Mouse (Mus musculus) olfactory bulb, adult 2 months (tissue): Measurements from ENCODE around the gene Car4.

Experiments used
- CTCF ChIP-seq: fragments of 200-500 bp; IDR thresholded peaks from 2 replicates; pipeline ENCODE4 v1.5.1; 2012; ENCODE audit warnings: low read depth, mild to moderate bottlenecking, low read length, moderate library complexity; ENCODE audit not compliant: insufficient read depth
- POLR2A ChIP-seq: fragments of 200-500 bp; IDR thresholded peaks from 2 replicates; pipeline ENCODE4 v1.6.1; 2012; ENCODE audit warnings: mild to moderate bottlenecking, low read depth, low read length, moderate library complexity; ENCODE audit not compliant: insufficient read depth

DNA sequence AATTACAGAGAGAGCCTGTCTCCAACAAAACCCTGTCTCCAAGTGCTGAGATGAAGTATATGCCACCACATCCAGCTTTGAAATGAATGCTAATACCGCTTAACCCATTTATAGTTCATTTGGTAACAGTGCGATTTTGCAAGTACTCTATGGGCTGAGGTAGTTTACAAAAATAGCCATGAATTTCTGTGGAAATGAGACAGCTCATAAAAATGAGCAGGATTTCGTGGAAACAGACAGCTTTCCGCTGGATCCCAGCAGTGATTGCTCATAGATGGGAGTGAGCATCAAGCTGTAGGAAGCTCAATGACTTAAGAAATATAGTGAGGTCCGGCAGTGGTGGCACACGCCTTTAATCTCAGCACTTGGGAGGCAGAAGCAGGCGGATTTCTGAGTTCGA is 36.6 kb upstream of the Car4 start:
- no peak for TF ChIP-seq CTCF
- TF ChIP-seq POLR2A = no peak
